Comparison of ENCODE assay signal across 16 mouse cellular contexts in the genomic region with DNA sequence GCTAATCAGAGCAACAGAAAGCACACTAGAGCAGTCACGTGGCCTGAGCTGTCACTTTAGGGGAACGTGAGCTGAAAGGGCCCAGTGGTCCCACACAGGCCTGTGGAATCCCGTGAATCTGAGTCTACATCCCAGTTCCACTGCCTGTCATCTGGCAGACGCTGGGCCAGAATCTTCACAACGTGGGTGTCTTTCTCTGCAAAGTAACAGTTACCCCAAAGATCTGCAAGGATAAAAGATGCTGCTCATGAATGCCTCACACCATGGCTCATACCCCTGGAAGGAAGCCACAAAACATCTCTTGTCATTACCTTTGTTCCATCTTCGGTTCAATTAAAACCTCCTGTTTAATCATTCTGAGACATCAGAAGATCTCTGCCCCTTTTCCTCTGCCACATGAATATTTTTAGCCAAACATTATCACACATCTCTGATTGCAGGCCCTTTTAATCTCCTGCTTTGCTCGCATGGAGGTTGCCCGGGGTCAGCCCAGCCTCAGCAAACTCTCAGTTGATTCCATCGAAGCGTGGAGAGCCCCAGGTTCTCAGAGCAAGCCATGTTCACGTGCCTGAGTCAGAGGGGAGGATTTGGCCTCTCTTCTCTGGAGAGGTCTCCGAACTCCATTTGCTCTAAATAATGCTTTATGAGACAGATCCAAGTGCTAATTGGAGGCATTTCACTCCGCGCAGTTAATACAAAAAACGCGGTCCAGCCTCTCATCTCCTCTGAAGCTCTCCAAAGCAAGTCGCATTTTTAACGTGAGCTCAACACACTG.
A peak's percentile ranks its signal among the peaks of the same experiment; 100 is the strongest.
DNase-seq lines count a peak whose midpoint lies in the region; TF ChIP-seq lines count a peak whose summit lies in the region.
"Had no signal": no experiment of that assay in that cellular context is flagged by ENCODE, and none has a peak within 500 bp of the region (broad histone marks: within the 10 kb centered on the region; RNA-seq: fewer than 3 reads in every experiment).

No protein-coding gene starts in this region.

- peak; percentile 5 to 10 for DNase-seq in cerebellum, postnatal 25 days
- no peak for DNase-seq in cerebellum, postnatal 36 days
- DNase-seq in kidney, adult 2 months, result peak; percentile 15
- DNase-seq in kidney, adult 18-20 months, result no peak
- DNase-seq in hindlimb bud, embryonic 11.5 days (ENCODE audit: extremely low spot score, low read depth, low spot score), result peak; percentile 18
- DNase-seq in left cerebral cortex, postnatal 14 days (ENCODE audit: low spot score in 2 of 2), result peak; percentile 9 to 56
- DNase-seq in heart, adult 2 months, result no peak
- no peak for DNase-seq in lung, postnatal 36 days
- DNase-seq: adrenal gland, postnatal 25 days; cerebellum, adult 2 months; forebrain, postnatal 0 days; layer of hippocampus, postnatal 36 days; liver, embryonic 13.5 days; thymus, postnatal 36 days had no signal

- intact Hi-C loops in left cerebral cortex, postnatal 14 days (cut with DNase I), result no loop called here
- intact Hi-C loops in heart, adult 2 months (cut with DNase I), result no loop called here

- no peaks in the 10 kb centered on the region for H3K36me3 ChIP-seq in kidney, adult 2 months (ENCODE audit: control insufficient read depth, insufficient read depth, low read length)
- H3K36me3 ChIP-seq in heart, adult 2 months (ENCODE audit: control insufficient read depth, insufficient read depth, low read length), result no peaks in the 10 kb centered on the region
- H3K36me3 ChIP-seq: embryonic facial prominence, embryonic 13.5 days; liver, embryonic 13.5 days; midbrain, embryonic 13.5 days had no signal

- no peak for TF ChIP-seq EP300 in heart, adult 2 months (IDR thresholded peaks at IDR 0.05; ENCODE audit: insufficient read depth, low read depth, low read length)

- no peaks in the 10 kb centered on the region for H3K4me1 ChIP-seq in kidney, adult 2 months (ENCODE audit: control insufficient read depth, insufficient read depth, low read length)
- no peaks in the 10 kb centered on the region for H3K4me1 ChIP-seq in heart, adult 2 months (ENCODE audit: control insufficient read depth, insufficient read depth, low read length)
- H3K4me1 ChIP-seq: liver, embryonic 13.5 days had no signal

- TF ChIP-seq CTCF in kidney, adult 2 months (conservative IDR thresholded peaks at IDR 0.05; ENCODE audit: insufficient read depth, insufficient read length, low read depth, low read length), result no peak
- no peak for TF ChIP-seq CTCF in heart, adult 2 months (IDR thresholded peaks at IDR 0.05)

- H3K9ac ChIP-seq in heart, adult 2 months (ENCODE audit: low read depth, low read length), result no peak overlapping the region
- H3K9ac ChIP-seq: embryonic facial prominence, embryonic 13.5 days; forebrain, postnatal 0 days; liver, embryonic 13.5 days; midbrain, embryonic 13.5 days had no signal

- H3K27ac ChIP-seq in kidney, adult 2 months (ENCODE audit: insufficient read depth, low read depth, low read length), result no peak overlapping the region
- no peak overlapping the region for H3K27ac ChIP-seq in heart, adult 2 months
- H3K27ac ChIP-seq: embryonic facial prominence, embryonic 13.5 days; liver, embryonic 13.5 days; midbrain, embryonic 13.5 days had no signal

- H3K4me3 ChIP-seq in kidney, adult 2 months (ENCODE audit: insufficient read depth, low read depth, low read length), result no peak overlapping the region
- no peak overlapping the region for H3K4me3 ChIP-seq in heart, adult 2 months
- H3K4me3 ChIP-seq: embryonic facial prominence, embryonic 13.5 days; liver, embryonic 13.5 days; midbrain, embryonic 13.5 days had no signal

- WGBS in kidney, adult 2 months, result 23% methylated on average over 18 of the region's 18 CpGs
- WGBS in heart, adult 2 months, result 70% methylated on average over 18 of the region's 18 CpGs

- TF ChIP-seq POLR2A in kidney, adult 2 months (IDR thresholded peaks at IDR 0.05; ENCODE audit: low read depth, low read length), result no peak
- no peak for TF ChIP-seq POLR2A in heart, adult 2 months (IDR thresholded peaks at IDR 0.05; ENCODE audit: insufficient read depth, low read depth, low read length)

- H3K27me3 ChIP-seq in kidney, adult 2 months (replicated peaks; ENCODE audit: control insufficient read depth, insufficient read depth, low read length), result no peaks in the 10 kb centered on the region
- H3K27me3 ChIP-seq in heart, adult 2 months (ENCODE audit: control insufficient read depth, insufficient read depth, low read length), result no peaks in the 10 kb centered on the region
- H3K27me3 ChIP-seq: embryonic facial prominence, embryonic 13.5 days; liver, embryonic 13.5 days; midbrain, embryonic 13.5 days had no signal

- no peaks in the 10 kb centered on the region for H3K79me2 ChIP-seq in heart, adult 2 months (replicated peaks; ENCODE audit: control insufficient read depth, insufficient read depth, low read length)

Comparison
In these comparisons a context has a peak if more than half of its experiments do, and no peak if none do; other contexts are left out.
1. DNase-seq: peak in cerebellum, postnatal 25 days (2 of 2), kidney, adult 2 months (single experiment), hindlimb bud, embryonic 11.5 days (single experiment) and left cerebral cortex, postnatal 14 days (2 of 2); none in cerebellum, postnatal 36 days (0 of 2), kidney, adult 18-20 months (single experiment), heart, adult 2 months (0 of 2) and lung, postnatal 36 days (single experiment).